Mouse (Mus musculus): Measurements from ENCODE around the gene Msrb2.

The Msrb2 gene

DNA sequence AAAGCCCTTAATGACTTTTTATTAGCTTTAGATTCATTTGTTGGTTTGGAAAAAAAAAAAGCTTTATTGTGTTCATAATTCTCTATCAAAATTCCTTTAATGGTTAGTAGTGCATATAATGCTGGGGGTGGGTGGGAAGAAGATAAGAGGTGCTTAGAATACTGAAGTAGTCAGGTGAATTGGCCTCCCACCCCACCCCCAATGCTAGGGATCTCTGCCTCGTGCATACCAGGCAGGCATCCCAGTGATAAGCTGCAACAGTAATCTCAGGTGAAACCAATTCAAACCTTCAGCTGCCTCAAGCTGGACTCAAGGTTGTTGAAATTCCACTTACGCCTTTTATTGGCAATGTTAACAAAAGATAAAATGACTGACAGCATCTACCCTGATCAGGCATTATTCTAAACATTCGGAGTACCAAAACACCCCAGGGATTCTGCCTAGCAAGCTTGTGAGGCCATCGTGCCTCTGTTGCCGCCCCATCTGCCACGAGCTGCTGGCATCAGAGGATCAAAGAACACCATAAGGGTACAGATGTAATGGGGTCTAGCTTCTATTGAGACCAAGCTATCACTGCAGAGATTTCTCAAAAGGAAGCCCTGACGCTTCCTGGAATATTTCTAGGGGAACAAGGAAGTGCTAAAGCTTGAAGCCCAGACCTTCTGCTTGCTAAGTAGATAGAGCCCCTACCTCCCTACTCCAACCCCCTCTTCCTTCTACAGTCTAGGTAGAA lies 19.3 kb downstream of the Msrb2 start:
- no peak for DNase-seq (ENCODE audit: low spot score)

- no peak for DNase-seq (ENCODE audit: low spot score)
These were observed 20.4 kb downstream of the Msrb2 start for GRCm38 (mm10) chr2:19391649-19392048.

GRCm38 (mm10) chr2:19392793-19393192 lies 21.6 kb downstream of the Msrb2 start:
- no peak for DNase-seq (ENCODE audit: low spot score)

DNA sequence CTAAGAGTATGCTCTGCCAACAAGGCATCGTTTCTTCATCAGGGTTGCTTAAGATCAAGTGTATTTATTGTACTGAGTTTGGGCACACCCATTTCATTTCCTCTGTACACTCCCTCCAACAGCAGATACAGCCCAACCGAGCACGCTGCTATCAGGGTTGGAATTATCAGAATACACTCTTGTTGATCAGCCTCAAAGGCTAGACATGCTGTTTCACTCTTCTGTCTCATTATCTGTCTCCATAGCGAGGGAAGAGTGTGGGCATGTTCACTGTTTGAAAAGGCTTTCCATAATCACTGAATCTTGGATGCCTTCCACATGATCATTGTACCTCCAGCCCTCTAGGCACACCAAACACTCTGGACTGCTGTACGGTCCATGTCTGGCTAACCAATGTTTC lies 34.2 kb downstream of the Msrb2 start:
- no peak for DNase-seq (ENCODE audit: low spot score)

DNA sequence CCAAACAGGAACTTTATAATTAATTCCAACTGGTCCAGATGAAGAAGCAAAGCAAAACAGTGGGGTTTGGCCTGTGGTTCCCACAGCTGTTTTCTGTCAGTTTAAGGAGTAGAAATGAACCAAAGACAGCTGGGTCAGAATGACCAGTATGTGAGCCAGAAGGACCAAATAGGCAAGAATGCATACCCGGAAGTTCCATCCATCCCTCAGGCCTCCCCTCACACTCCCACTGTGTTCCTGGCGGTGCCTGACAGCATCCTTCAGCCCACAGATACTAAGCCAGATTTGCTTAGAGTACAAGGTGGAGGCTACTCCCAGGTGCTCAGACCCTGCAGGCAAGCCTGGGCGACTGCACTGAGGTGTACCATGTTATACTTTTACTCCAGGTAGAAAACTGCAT lies 35.3 kb downstream of the Msrb2 start:
- DNase-seq (ENCODE audit: low spot score) = no peak

DNA sequence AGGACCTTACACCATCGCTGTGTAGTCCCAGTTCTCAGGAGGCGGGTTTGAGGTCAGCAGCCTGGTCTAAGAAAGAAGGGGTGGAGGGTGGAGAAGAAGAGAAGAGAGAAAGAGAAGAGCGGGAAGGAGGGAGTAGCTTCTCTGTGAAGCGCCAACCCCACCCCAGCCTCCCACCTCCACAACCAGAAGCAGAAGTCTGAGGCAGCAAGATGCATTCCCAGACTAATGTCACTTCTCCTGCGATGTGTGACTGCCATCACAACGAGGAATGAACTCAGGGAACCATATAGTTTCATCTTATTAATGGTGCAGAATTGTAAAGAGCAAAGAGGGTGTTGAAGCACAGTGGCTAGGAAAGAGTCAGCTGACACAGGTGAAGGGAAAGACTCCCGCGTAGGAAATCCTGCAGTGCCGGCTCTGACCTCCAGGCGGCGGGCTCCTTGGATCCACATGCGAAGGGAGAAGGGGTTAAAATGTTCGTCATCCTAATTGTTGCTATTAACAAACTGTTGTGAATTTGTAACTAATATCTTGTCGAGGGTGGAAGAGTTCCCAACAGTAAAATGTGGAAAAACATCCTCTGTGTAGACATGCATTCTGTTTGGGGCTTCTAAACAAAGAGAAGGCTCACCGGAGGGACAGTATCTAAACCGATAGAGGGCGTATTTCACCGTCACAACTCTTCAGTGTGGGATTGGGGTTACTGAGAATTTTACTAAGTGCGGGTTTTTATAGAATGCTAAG lies 43.2 kb downstream of the Msrb2 start:
- DNase-seq (ENCODE audit: low spot score) = peak; percentile 64

DNA sequence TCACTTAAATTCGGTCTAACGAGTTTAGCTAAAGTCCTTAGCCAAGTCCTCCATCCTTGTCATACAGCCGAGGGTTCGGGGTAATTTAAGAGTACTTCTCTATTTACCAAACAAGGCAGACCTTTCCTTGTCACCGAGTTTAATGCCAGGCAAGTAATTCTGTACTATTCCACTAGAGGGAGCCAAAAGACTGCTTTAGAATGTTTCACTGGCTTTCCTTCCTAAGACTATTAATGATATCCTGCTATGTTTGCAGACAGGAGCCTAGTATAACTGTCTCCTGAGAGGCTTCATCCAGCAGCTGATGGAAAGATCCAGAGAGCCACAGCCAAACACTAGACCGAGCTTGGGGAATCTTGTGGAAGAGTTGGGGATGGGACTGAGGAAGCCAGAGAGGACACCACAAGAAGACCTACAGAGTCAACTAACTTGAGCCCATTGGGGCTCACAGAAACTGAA lies 43.9 kb downstream of the Msrb2 start:
- DNase-seq (ENCODE audit: low spot score) = peak; percentile 7

DNA sequence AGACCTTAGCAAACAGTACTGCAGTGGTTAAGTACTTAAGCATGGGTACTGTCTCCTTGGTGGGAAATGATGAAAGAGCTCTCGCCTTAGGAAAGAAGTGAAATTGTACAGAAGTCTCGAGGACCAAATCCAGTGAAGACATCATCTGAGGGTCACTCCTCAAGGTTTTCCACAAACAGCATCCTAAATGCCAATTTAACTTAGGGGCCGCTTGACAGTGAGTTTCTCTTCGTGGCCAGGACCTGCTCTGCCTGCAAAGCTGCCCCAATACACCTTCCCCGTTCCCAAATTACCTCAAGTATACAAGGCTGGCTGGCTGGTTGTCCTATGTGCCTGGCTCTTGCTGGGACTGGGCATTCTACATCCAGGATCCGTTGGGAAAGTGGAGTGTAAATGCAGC lies 44.8 kb downstream of the Msrb2 start:
- no peak for DNase-seq (ENCODE audit: low spot score)

- DNase-seq (ENCODE audit: low spot score) = no peak
These were observed 48.6 kb downstream of the Msrb2 start for GRCm38 (mm10) chr2:19419686-19420345.

DNA sequence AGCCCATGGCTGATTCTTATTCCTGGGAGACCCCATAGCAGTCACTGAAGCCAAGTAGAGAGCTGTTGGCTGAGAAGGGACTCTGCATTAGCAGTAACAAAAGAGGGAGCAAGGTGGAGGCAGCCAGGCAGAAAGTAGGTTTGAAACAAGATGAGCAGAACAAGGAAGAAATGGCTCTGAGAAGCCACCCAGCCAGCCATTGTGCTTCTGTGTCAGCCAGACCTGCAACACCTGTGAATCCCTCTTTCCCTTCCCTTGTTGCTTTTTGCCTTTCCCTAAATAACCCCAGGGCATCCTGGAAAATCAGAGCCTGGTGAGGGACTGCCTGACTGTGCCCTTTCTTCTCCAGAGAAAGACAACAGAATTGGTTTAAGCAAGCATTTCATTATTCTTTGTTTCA lies 51.0 kb downstream of the Msrb2 start:
- DNase-seq (ENCODE audit: low spot score) = no peak

DNA sequence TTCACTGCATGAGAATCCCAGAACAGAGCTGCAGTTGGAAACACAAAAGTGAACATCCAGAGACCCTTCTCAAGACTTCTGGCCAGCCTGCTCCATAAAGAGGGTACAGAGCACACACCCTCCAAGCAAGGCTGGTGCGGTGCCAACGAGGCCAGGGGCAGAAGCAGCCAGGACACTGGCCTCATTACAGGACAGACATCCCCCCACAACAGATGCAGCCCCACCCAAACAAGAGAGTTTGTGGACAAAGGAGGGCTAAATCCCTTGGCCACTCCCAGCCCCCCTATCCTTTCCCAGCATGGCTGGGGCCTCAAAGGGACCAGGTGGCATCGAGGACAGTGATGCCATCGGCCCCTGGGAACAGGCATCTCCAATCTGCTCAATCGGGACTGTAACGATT lies 51.8 kb downstream of the Msrb2 start:
- no peak for DNase-seq (ENCODE audit: low spot score)

GRCm38 (mm10) chr2:19429031-19429430 lies 57.8 kb downstream of the Msrb2 start:
- DNase-seq (ENCODE audit: low spot score) = peak; percentile 53

DNA sequence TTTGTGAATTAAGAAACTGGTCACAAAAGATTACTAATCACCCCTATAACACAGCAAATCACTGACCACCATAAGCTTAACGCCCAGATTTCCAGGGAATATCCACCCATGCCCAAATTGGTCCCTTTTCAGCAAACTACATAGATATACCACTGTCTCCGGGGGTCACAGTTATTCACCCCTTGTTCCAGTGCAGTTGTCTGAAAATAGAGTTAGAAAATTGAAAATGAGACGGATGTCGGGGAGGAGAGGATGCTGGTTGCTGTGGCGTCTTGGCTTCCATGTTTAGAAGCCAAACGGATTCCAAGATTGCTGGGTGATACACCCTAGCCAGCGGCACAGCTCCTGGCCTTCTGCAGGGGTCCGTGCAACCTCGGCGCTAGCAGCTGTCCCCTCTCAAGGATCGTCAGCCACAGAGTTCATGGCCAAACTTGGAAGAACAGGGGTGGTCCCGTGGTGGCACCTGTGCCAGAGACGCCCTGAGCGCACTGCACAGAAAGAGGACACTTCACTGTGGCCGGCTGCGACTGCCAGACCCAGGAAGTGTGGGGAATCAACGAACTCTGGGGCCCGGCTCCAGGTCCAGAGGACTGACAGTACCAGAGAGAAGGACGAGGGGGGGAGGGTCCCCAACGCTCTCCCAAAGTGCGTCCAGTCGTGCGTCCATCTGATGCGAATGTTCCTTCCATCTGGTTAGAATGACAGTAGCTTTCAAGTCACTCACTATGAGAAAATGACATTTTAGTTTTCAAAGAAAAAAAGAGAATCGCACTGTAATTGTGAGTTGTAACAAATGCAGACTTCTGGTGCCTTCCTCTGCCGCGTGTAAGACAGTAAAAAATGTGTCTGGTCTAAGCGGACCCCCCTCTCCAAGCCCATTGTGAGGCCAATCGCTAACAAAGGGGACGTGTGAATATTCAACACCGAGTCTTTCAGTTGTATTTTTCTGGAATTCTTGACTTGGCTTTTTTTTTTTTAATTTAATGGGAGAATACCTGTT lies 58.8 kb downstream of the Msrb2 start:
- DNase-seq (ENCODE audit: low spot score) = no peak

GRCm38 (mm10) chr2:19430746-19431145 lies 59.5 kb downstream of the Msrb2 start:
- DNase-seq (ENCODE audit: low spot score) = no peak

- no peak for DNase-seq (ENCODE audit: low spot score)
These were observed 59.9 kb downstream of the Msrb2 start for GRCm38 (mm10) chr2:19431186-19431585.

DNA sequence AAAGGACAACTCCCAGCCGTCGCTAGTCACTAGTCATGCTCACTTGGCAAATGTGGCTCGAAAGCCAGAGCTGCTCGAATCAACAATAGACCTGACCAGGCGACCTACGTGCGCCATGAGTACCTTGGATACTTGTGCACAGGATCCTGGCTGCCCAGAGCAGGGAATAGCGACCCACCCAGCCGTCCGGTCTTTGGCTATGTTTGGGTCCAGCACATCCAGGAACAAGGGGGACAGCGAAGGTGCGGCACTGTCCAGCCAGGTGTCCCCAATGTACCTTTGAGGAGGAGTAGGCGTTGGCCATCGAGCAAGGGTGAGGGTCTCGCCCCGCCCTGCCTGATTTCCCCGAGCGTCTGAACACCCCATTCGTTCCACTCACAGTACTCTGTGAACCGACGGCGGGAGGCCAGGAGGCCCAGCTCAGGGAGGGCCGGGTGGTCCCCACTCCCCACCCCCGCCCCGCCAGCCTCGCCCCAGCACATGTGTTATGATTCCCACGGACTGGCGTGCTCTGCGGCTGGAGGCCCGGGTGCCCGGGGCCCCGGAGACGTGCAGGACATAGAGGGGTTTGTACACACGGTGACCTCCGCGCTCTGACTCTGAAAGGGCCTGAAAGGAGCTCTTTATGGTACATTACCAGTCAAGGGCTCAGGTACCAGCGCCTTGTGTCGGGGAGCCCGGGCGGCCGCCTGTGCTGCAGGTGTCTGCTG lies 60.5 kb downstream of the Msrb2 start:
- no peak for DNase-seq (ENCODE audit: low spot score)

- no peak for DNase-seq (ENCODE audit: low spot score)
These were observed 73.1 kb downstream of the Msrb2 start for GRCm38 (mm10) chr2:19444346-19444745.

Data from urinary bladder, postnatal 14 days (tissue).